Mouse (Mus musculus) myocyte (in vitro differentiated cells): ENCODE measurements around the gene Erg.

Experiments
- MAX ChIP-seq: IDR thresholded peaks from one replicate; pipeline ENCODE4 v1.6.1; 2011; ENCODE audit warnings: low read depth, mild to moderate bottlenecking, control low read depth
- POLR2A ChIP-seq: IDR thresholded peaks from one replicate; pipeline ENCODE4 v1.6.1; 2011; ENCODE audit warnings: low read depth, mild to moderate bottlenecking, control low read depth, moderate library complexity; ENCODE audit not compliant: insufficient read length
- POLR2AphosphoS2 ChIP-seq: IDR thresholded peaks from one replicate; pipeline ENCODE4 v1.6.1; 2011; ENCODE audit warnings: low read depth, control low read depth; ENCODE audit not compliant: insufficient read length
- TCF12 ChIP-seq: IDR thresholded peaks from one replicate; pipeline ENCODE4 v1.6.1; 2011; ENCODE audit warnings: mild to moderate bottlenecking, control low read depth; ENCODE audit not compliant: poor library complexity, insufficient read depth, severe bottlenecking

- no peak for TF ChIP-seq POLR2AphosphoS2
- TF ChIP-seq MAX: no peak
- TF ChIP-seq POLR2A: no peak
- no peak for TF ChIP-seq TCF12
Observed at GRCm38 (mm10) chr16:95388292-95388691, 198.1 kb downstream of the Erg start.
